Mouse (Mus musculus) B cell, adult (primary cell): ENCODE data around the gene Trmt5. TPM values are rescaled to one million over a fixed set of nuclear protein-coding genes. Genes with fewer than 3 reads are reported as not detected.

ENCODE experiments used
- total RNA-seq: library from RNA; stranded (reverse); gene quantifications from 4 replicates; pipeline ENCODE4 v1.2.4, GENCODE M21; 2023; ENCODE audit not compliant: inconsistent age

Trmt5 gene
- total RNA-seq = 7.1 to 15.0 TPM (median 11.4 TPM) in 4 replicates

GRCm38 (mm10) chr12:73286287-73287092 lies at the start of gene Trmt5, which contains the start of gene Slc38a6:
Trmt5 (minus strand) TSS chr12:73286710.
Slc38a6 (plus strand) TSS chr12:73286779.

Other genes with a start within 250 kb of the Trmt5 start
- 0.22 TPM in 1 of 4 replicates, not detected in the others for gene Six1, start 232.8 kb downstream of the Trmt5 start, total RNA-seq
- 0.06 to 0.16 TPM (median 0.13 TPM) in 3 of 4 replicates, not detected in the other for gene Six4, start 173.3 kb downstream of the Trmt5 start, total RNA-seq
- gene Mnat1, start 163.0 kb downstream of the Trmt5 start, total RNA-seq = 14.1 to 17.5 TPM (median 16.6 TPM) in 4 replicates
- 10.5 to 14.0 TPM (median 12.8 TPM) in 4 replicates for gene Slc38a6, start 69 bp upstream of the Trmt5 start, total RNA-seq